Mouse (Mus musculus) lung, postnatal 0 days (tissue): Measurements from ENCODE around the gene Tor1aip2.

Source experiments
- CTCF ChIP-seq: IDR thresholded peaks from 2 replicates; pipeline ENCODE4 v1.5.1; 2016; ENCODE audit warnings: antibody characterized with exemption, mild to moderate bottlenecking
- EP300 ChIP-seq: IDR thresholded peaks from 2 replicates; pipeline ENCODE4 v1.6.1; 2016; ENCODE audit warnings: antibody characterized with exemption, mild to moderate bottlenecking, control low read depth

DNA sequence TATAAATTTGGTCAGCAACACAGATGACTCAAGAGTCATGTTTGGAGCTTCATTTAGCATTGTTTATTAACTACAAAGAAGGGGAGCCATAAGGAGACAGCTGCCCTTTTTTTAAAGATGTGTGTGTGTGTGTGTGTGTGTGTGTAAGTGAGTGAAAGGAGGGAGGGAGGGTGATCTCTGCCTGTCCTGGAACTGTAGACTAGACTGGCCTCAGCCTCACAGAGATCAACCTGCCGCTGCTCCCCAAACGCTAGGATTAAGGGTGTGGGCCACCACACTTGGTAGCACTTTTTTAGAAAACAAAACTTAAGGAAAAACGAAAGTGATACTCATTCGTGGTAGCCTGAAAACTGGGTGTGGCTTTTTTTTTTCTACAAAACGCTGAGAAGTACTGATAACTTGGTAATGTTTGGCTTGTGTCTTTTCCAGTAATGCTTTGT, 2.0 kb downstream of the Tor1aip2 start:
- TF ChIP-seq CTCF (no peak), EP300 (no peak)
